Mouse (Mus musculus): ENCODE measurements around the gene Inafm1.
"Not testable (repeated sequence)": the region's sequence is repeated elsewhere in the genome, so short reads cannot be mapped to it uniquely, and the experiment has no call there.

DNA sequence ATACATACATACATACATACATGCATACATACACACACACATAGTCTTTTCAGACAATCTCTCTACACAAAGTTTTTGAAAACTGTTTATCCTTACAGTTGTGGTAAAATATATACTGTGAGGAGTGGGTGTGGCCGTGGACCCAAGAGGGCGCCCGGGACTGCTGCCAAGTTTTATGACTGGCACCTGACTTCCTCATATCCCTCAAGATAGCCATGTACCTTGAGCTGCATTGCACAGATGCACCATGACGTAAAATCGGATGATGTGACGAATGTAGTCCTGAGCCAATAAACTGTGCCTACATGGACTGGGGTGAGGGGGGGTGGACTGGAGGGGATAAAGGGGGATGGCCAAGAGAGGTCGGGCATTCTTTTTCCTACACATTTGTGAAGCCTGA lies 6.8 kb downstream of the Inafm1 start:
- not testable (repeated sequence) for TF ChIP-seq TCF12 (IDR thresholded peaks at IDR 0.05; ENCODE audit: low read depth, low read length); CTCF (IDR thresholded peaks at IDR 0.05 in 2 of 3, conservative IDR thresholded peaks at IDR 0.05 in 1 of 3; ENCODE audit: control insufficient read depth in 1 of 3, insufficient read depth in 1 of 3, low read depth in 2 of 3, low read length in 3 of 3, poor library complexity in 1 of 3, severe bottlenecking in 1 of 3); CHD2 (IDR thresholded peaks at IDR 0.05; ENCODE audit: low read length); ZNF384 (IDR thresholded peaks at IDR 0.05; ENCODE audit: low read depth, low read length); CHD1 (IDR thresholded peaks at IDR 0.05; ENCODE audit: low read depth, low read length); HCFC1 (IDR thresholded peaks at IDR 0.05; ENCODE audit: low read depth, low read length)
- TF ChIP-seq USF1 (IDR thresholded peaks at IDR 0.05; ENCODE audit: low read depth, low read length) (0 out of 2 replicates have a peak, but pooled peaks have one; percentile 22), EP300 (IDR thresholded peaks at IDR 0.05; ENCODE audit: low read depth in 1 of 2, low read length in 2 of 2) (0 out of 4 replicates have a peak, but pooled peaks of 1 of the 2 experiments have one; percentile 5), POLR2A (IDR thresholded peaks at IDR 0.05; ENCODE audit: control insufficient read depth in 1 of 2, insufficient read depth in 1 of 2, low read depth in 1 of 2, low read length in 2 of 2, poor library complexity in 1 of 2) (peak in 1 of 2 experiments; percentile 44; a peak in 1 of 4 replicates)

Measured in MEL (cell line).